Mouse (Mus musculus) effector memory CD4-positive, alpha-beta T cell, adult 7 months (primary cell): ENCODE data around the gene Irf2bpl. TPM values are rescaled to one million over a fixed set of nuclear protein-coding genes. Genes with fewer than 3 reads are reported as not detected.

Source experiments
- polyA plus RNA-seq: library from polyadenylated mRNA; unstranded; fragments of 100-300 nt; shearing (Covaris generic); gene quantifications from one replicate; pipeline ENCODE4 v1.2.1, GENCODE M21; 2017

Gene Irf2bpl
- 101 TPM for polyA plus RNA-seq

DNA sequence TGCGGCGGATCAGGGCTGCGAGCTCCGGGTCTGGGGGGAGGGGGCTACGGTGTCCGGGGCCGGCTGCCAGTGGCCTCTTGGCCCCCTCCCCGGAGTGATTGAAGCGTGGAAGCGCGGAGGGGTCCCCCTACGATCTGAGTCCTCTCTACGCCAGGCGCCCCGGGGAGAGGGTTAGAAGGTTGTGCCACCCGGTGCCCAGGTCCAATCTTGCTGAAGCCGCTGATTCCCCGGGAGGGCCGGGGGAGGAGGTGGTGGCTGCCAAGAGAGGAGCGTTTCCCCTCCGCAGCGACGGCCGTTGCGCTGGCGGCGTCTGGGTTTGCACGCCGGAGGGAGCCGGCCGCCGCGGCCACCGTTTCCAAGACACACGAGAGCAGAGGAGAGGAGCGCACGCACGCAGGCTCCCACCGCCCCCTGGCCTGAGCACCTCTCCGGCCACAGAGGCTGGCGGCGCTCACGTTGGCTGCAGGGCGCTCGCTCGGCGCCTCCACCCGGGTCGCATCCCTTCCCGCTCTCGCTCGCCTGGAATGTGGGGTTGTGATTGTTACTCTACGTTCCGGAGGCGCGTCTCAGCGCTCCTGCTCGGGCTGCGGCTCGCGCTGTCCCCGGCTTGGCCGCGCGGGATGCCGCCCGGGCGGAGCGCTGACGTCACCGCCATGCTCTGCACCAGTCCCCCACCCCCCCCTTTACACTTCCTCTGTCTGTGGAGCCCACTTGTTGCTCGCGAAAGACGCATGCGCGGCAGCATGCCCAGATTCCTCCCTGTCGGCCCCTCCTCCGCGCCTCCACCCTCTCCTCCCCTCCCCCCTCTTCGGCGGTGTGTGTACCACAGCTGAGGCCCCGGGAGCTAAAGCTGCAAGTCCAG is at the start of gene Irf2bpl:
Gene Irf2bpl, minus strand, starts transcription at position 602 of the 862 bp plus-strand sequence.

Other genes with a start within 250 kb of the Irf2bpl start
- not detected for gene Vash1, start 206.1 kb downstream of the Irf2bpl start, polyA plus RNA-seq
- 10.6 TPM for gene Angel1, start 158.3 kb downstream of the Irf2bpl start, polyA plus RNA-seq
- gene Lrrc74a, start 150.4 kb downstream of the Irf2bpl start, polyA plus RNA-seq, result not detected
- 81.2 TPM for gene Cipc, start 62.2 kb upstream of the Irf2bpl start, polyA plus RNA-seq
- gene Zdhhc22, start 105.6 kb upstream of the Irf2bpl start, polyA plus RNA-seq, result 0.79 TPM
- 0.29 TPM for gene Tmem63c, start 136.5 kb upstream of the Irf2bpl start, polyA plus RNA-seq
- gene Ngb, start 217.7 kb upstream of the Irf2bpl start, polyA plus RNA-seq, result not detected